Mouse (Mus musculus) limb, embryonic 12.5 days (tissue): ENCODE results near the gene Gm47996. TPM values are rescaled to one million over a fixed set of nuclear protein-coding genes. Genes with fewer than 3 reads are reported as not detected.
A peak's percentile ranks its signal among the peaks of the same experiment; 100 is the strongest.
"Not testable (repeated sequence)": the region's sequence is repeated elsewhere in the genome, so short reads cannot be mapped to it uniquely, and the experiment has no call there.

Experiments
- ATAC-seq: fragments of 200-750 bp; cut with Nextera tagmentation; 2 replicates; pipeline ENCODE4 v1.8.0; 2017; ENCODE audit warnings: low read depth, moderate TSS enrichment; ENCODE audit not compliant: insufficient number of reproducible peaks, insufficient read depth, low FRiP score, low TSS enrichment
- H3K27ac ChIP-seq: fragments of 300-500 bp; sonication (generic); 2 replicates; pipeline ENCODE4 v1.5.1; 2016; ENCODE audit warnings: mild to moderate bottlenecking, moderate library complexity
- H3K27me3 ChIP-seq: fragments of 300-500 bp; sonication (generic); 2 replicates; pipeline ENCODE4 v1.6.1; 2016; ENCODE audit warnings: mild to moderate bottlenecking, moderate library complexity
- H3K36me3 ChIP-seq: fragments of 300-500 bp; sonication (generic); 2 replicates; pipeline ENCODE4 v1.6.1; 2016; ENCODE audit warnings: mild to moderate bottlenecking, moderate library complexity
- H3K4me1 ChIP-seq: fragments of 300-500 bp; sonication (generic); replicated peaks from 2 replicates; pipeline ENCODE4 v1.6.1; 2016
- H3K4me2 ChIP-seq: fragments of 300-500 bp; sonication (generic); 2 replicates; pipeline ENCODE4 v1.6.1; 2016; ENCODE audit warnings: mild to moderate bottlenecking, moderate library complexity
- H3K4me3 ChIP-seq: fragments of 300-500 bp; sonication (generic); replicated peaks from 2 replicates; pipeline ENCODE4 v1.5.1; 2016; ENCODE audit warnings: mild to moderate bottlenecking
- H3K9ac ChIP-seq: fragments of 300-500 bp; sonication (generic); replicated peaks from 2 replicates; pipeline ENCODE4 v1.6.1; 2016; ENCODE audit warnings: mild to moderate bottlenecking, moderate library complexity
- H3K9me3 ChIP-seq: fragments of 300-500 bp; sonication (generic); 2 replicates; pipeline ENCODE4 v1.6.1; 2016; ENCODE audit warnings: mild to moderate bottlenecking, moderate library complexity
- WGBS: fragments of 180-500 bp; shearing (Covaris S2); methylation state at CpG from one replicate; pipeline ENCODE4 v1.1.7; 2016; 5-methylcytosine and 5-hydroxymethylcytosine counted together
- polyA plus RNA-seq: library from polyadenylated mRNA; unstranded; fragments of >200 nt; fragmentation: Nextera tagmentation; extraction: Ambion mirVana; gene quantifications from 2 replicates; pipeline ENCODE4 v1.2.1, GENCODE M21; 2016

The Gm47996 gene
- polyA plus RNA-seq = not detected in 2 replicates

DNA sequence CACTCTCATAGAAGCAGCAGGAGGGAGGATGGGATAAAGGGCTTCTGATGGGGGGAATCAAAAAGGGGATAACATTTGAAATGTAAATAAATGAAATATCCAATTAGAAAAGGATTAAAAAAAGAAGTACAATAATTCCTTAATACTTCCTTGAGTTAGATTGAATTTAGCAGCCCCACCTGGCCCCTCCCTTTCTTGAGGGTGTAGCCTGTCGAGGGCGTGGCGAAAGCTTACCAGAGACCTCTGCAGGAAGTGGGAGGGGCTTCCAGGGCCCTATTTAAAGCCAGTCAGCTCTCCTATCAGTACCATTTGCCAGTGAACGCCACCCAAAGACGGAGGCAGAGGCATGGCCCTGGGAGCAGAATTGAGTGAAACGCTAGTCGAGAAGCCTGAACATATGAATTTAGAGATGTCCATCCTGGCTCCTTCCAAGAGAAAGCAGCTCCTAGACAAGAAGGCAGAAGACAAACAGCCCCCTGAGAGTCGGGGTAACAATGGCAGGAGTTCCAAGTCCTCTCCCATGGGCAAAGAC, at the start of gene Gm47996:
Gene Gm47996 (plus strand): TSS at position 308 of the 532 bp plus-strand sequence.
- not testable (repeated sequence) for H3K9ac ChIP-seq, H3K9me3 ChIP-seq, H3K4me3 ChIP-seq, ATAC-seq, H3K27me3 ChIP-seq, H3K4me1 ChIP-seq, H3K4me2 ChIP-seq, H3K27ac ChIP-seq, H3K36me3 ChIP-seq
- 85% methylated on average over 5 of the region's 8 CpGs for WGBS

DNA sequence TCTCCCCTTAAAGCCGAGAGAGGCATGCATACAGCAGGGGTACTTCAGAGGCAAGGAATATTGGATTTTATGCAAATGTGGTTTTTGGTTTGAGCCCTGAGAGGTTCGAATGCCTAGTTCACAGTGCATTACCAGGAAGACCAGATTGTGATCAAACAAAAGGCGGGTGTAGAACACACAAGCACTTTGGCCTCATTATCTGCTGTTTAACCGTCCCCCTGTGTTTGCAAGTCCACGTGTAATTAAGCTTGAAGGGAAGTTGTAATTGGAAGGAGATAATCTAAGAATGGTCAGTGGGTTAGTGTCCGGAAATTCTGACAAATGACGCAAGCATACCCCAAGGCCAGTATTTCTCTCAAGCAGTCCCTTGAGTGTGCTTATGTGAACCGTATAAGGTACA, 43.9 kb upstream of the Gm47996 start:
- no peak overlapping the region for H3K9ac ChIP-seq
- WGBS = 33% methylated on average over 8 of the region's 8 CpGs
- no peak for ATAC-seq
- no peaks in the 10 kb centered on the region for H3K27me3 ChIP-seq
- H3K9me3 ChIP-seq = no peaks in the 10 kb centered on the region
- H3K36me3 ChIP-seq = no peaks in the 10 kb centered on the region
- H3K4me1 ChIP-seq = peaks cover 13% of the 10 kb centered on the region
- H3K4me2 ChIP-seq = no peak overlapping the region
- H3K27ac ChIP-seq = no peak overlapping the region
- no peak overlapping the region for H3K4me3 ChIP-seq

DNA sequence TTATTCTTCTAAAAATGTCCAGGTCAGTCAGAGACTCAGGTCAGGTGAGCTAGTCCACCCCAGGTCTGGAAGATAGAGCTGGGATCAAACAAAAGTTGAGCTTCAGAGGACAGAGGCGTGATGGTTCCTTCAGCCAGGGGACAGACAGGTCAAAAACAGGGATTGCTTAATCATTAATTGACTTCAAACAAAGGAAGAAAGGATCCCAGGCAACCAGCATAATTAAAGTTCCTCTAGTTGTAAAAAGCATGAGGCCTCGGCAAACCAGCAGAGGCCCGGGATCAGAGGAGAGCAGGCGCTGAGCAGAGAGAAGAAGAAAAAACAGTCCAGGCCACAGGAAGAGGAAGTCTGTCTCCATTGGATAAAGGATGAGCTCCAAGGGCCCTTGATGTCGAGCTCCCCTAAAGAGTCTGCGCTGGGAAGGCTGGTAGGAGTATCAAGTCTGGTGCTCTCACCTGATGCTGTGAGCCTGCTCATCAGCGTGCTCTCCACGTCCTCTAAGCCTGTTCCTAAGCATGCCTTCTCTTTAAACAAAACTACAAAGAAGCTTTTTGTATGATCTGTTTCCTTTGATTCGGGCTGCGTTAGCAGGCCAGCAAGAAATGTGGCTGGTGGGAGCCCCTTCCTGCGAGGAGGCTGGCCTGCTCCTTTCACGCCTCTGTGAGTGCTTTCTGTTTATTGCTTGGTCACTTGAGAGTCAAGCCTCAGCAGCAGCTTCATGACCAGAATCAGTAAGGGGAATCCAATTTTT, 42.5 kb upstream of the Gm47996 start:
- H3K36me3 ChIP-seq = no peaks in the 10 kb centered on the region
- H3K9me3 ChIP-seq = no peaks in the 10 kb centered on the region
- no peak overlapping the region for H3K27ac ChIP-seq
- peaks cover 13% of the 10 kb centered on the region for H3K4me1 ChIP-seq
- WGBS = 18% methylated on average over 12 of the region's 12 CpGs
- no peak overlapping the region for H3K9ac ChIP-seq
- ATAC-seq = no peak
- no peaks in the 10 kb centered on the region for H3K27me3 ChIP-seq
- no peak overlapping the region; the same call in 1 of the 2 replicates for H3K4me2 ChIP-seq
- no peak overlapping the region for H3K4me3 ChIP-seq

DNA sequence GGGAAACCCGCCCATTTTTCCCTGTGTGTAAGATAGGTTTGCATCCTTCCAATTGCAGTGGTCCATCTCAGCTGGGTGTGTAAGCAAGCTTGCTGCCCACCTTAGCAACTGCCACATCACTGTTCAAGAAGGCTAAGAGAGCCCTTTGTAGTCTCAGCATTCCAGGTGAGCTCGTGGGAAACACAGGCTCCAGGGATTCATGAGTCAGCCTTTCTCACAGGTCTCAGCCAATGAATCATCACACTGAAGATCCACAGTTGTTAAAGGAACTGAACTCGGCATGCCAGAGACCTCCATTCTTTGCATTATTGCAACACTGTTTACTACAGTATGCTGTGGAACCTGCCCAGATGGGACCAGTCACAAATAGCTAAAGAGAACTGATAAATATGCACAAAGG, 41.3 kb upstream of the Gm47996 start:
- no peaks in the 10 kb centered on the region for H3K36me3 ChIP-seq
- H3K9ac ChIP-seq = no peak overlapping the region
- H3K4me1 ChIP-seq = peaks cover 13% of the 10 kb centered on the region
- H3K4me3 ChIP-seq = no peak overlapping the region
- ATAC-seq = no peak
- no peaks in the 10 kb centered on the region for H3K9me3 ChIP-seq
- H3K27me3 ChIP-seq = no peaks in the 10 kb centered on the region
- WGBS = 69% methylated on average over 3 of the region's 3 CpGs
- H3K4me2 ChIP-seq = no peak overlapping the region
- H3K27ac ChIP-seq = no peak overlapping the region

DNA sequence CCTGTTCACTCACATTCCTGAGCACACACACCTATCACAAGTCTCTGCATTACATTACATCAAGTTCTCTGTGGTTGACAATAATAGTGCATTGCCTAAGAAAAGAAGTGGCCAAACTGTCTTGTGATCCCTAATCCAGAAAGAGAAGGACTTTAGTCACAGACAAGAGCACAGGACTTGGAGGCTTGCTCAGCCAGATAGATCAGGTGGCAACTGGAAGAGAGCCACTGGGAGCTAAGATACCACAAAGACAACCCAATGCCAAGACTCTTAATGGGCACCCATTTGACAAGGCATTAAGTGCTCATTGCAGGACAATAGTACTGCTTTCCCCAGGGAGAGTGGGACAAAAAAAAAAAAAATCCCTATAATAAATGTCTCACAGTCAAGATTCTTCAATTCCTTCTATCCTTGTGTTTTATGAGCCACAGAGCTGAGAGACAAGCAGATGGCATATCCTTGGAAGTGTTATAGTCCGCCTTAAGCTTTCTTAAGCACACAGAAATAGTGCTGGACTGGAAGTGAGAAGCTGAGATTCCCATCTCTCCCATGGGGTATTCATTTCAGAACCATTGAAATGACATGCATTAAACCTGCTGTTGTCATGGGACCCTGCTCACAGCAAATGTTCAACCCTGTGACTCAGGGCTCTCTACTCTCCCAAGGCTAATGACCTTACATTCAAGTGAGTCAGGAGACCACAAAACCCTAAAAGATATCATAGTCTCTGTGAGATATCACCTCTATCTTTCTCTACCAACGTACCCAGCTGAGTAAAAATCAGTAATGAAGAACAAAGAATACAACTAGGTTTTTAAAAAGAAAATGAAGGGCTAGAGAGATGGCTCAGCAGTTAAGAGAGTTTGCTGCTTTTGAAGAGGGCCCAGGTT, 38.1 kb upstream of the Gm47996 start:
- WGBS = 85% methylated on average over 2 of the region's 2 CpGs
- Histone ChIP-seq H3K36me3 (no peaks in the 10 kb centered on the region), H3K27ac (no peak overlapping the region), H3K4me1 (peaks cover 12% of the 10 kb centered on the region), H3K4me3 (no peak overlapping the region), H3K9ac (no peak overlapping the region), H3K9me3 (no peaks in the 10 kb centered on the region), H3K4me2 (no peak overlapping the region), H3K27me3 (no peaks in the 10 kb centered on the region)
- no peak for ATAC-seq

DNA sequence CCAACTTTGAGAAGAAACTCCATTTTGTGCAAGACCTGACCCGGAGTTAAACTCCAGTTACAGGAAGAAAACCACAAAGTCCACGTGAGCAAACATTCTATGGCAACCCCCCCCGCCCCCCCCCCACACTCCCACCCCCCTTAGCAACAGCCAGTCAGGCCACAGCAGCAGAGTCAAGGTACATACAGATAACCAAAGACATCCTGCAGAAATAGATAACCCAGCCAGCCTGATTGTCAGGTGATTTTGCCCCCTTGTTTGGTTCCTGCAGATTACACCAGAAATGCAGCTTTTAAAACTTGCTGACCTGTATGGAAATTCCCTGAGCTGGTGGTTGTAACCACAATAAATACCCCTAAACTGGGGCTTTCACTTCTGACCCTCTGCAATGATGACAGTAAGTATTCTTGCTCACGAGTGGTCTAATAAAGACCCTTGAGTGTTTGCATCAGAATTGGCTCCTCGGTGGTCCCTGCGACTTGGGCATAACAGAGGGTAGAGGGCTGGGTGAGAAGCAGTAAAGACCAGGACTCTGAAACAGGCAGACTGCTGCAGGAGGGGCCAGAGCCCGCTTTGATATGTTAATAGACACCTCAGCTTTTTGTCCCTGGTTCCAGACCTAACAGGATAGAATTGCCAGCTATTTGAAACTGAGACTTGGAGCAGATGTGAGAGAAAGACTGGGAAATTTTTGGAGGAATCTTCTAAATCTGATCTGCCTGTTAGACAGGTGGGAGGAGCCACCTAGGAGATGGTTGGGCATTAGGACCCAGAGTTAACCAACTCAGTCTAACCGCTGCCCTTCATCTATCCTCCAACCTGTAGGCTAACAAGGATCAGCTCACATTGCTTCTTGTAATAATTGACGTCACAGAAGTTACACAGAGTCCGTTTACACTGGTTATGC, 32.6 kb upstream of the Gm47996 start:
- no peaks in the 10 kb centered on the region for H3K36me3 ChIP-seq
- H3K4me2 ChIP-seq = peak overlapping the region; percentile 51
- ATAC-seq = peak; percentile 68; the same call in 1 of the 2 replicates
- H3K27me3 ChIP-seq = no peaks in the 10 kb centered on the region
- no peaks in the 10 kb centered on the region for H3K9me3 ChIP-seq
- no peak overlapping the region for H3K9ac ChIP-seq
- 14% methylated on average over 10 of the region's 10 CpGs for WGBS
- H3K4me3 ChIP-seq = peak overlapping the region; percentile 35
- H3K27ac ChIP-seq = no peak overlapping the region
- H3K4me1 ChIP-seq = peaks cover 13% of the 10 kb centered on the region; the same call in 1 of the 2 replicates

DNA sequence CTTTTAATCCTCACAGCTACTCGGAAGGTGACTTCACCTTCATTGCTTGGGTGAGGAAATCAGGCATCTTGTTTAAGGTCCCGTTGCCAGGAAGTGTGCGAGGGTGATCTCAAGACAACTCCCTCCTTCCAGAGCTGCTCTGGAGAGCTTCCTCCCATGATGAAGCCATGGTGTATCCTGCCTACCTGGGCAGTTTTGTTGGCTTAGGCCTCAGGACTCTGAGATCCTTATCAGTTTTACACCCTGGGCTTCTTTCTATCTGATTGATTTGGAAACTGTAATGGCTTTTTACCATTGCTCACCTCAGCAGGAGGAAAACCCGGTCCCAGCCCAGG, 32.0 kb upstream of the Gm47996 start:
- peak overlapping the region; percentile 35 for H3K4me3 ChIP-seq
- WGBS = 15% methylated on average over 4 of the region's 4 CpGs
- no peaks in the 10 kb centered on the region for H3K27me3 ChIP-seq
- no peaks in the 10 kb centered on the region for H3K9me3 ChIP-seq
- H3K9ac ChIP-seq = no peak overlapping the region
- 0 out of 2 replicates have a peak, but pooled peaks have one; percentile 20 for ATAC-seq
- H3K36me3 ChIP-seq = no peaks in the 10 kb centered on the region
- no peak overlapping the region for H3K27ac ChIP-seq
- H3K4me2 ChIP-seq = peak overlapping the region; percentile 51
- peaks cover 13% of the 10 kb centered on the region; the same call in 1 of the 2 replicates for H3K4me1 ChIP-seq

DNA sequence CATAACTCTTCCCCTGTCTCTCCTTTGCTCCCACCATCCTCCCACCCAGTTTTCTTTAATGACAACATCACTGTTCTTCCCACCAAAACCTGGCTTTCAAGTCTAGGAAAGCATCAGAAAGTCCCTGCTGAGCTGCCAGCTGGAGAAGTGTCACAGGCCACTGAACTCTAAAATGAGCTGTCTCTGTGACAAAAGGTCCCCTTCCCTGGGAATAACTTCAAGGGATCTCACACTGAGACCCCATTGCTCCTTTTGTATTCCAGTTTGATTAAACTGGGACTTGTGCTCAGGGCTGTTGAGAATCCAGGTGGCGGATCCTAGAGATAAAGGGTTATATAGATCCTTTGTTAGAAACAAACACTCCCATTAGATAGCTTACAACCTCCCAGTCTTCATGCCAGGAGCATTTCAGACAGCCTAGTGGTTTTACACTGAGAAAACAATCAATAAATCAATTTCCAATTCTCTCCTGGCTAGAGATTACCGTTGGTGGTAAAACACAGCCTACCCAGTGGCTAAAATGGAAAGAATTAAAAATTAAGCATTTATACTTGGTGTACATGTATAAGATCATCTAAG, 31.3 kb upstream of the Gm47996 start:
- Histone ChIP-seq H3K36me3 (no peaks in the 10 kb centered on the region), H3K9me3 (no peaks in the 10 kb centered on the region), H3K9ac (no peak overlapping the region), H3K4me1 (peaks cover 13% of the 10 kb centered on the region; the same call in 1 of the 2 replicates), H3K27me3 (no peaks in the 10 kb centered on the region), H3K4me2 (no peak overlapping the region), H3K4me3 (no peak overlapping the region), H3K27ac (no peak overlapping the region)
- 51% methylated on average over 2 of the region's 2 CpGs for WGBS
- no peak for ATAC-seq

DNA sequence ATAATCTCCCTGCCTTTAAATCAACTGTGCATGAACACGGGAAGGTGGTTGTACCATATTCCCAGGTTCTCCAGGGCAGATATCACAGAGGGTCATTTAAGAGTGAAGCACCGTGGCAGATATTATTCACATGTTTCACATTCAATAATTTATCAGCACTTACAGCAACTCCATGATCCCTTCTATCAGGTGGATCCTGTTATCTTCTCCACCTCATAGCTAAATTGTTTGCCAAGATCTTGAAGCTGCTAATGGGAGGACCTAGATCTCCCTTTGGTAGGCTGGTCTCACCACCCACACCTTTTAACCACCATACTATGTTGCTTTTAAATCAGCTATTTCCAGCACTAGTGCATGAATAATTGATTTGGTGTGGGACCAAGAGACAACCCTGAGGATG, 29.8 kb upstream of the Gm47996 start:
- Histone ChIP-seq H3K27ac (no peak overlapping the region), H3K4me1 (peaks cover 13% of the 10 kb centered on the region; the same call in 1 of the 2 replicates), H3K4me3 (no peak overlapping the region), H3K9ac (no peak overlapping the region), H3K4me2 (no peak overlapping the region), H3K27me3 (no peaks in the 10 kb centered on the region), H3K36me3 (no peaks in the 10 kb centered on the region), H3K9me3 (no peaks in the 10 kb centered on the region)
- ATAC-seq = no peak
- WGBS = 84% methylated on average over 2 of the region's 2 CpGs

DNA sequence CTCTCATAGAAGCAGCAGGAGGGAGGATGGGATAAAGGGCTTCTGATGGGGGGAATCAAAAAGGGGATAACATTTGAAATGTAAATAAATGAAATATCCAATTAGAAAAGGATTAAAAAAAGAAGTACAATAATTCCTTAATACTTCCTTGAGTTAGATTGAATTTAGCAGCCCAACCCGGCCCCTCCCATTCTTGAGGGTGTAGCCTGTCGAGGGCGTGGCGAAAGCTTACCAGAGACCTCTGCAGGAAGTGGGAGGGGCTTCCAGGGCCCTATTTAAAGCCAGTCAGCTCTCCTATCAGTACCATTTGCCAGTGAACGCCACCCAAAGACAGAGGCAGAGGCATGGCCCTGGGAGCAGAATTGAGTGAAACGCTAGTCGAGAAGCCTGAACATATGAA, 27.7 kb upstream of the Gm47996 start, which contains the start of gene Gm47985:
Gene Gm47985 (plus strand): TSS at position 272 of the 400 bp plus-strand sequence.
- WGBS = no CpG with 5 or more reads among the region's 7 CpGs

More for the DNA sequence above, 27.7 kb upstream of the Gm47996 start, which contains the start of gene Gm47985:
- not testable (repeated sequence) for H3K4me1 ChIP-seq, H3K4me3 ChIP-seq, ATAC-seq, H3K9ac ChIP-seq, H3K27me3 ChIP-seq, H3K36me3 ChIP-seq, H3K9me3 ChIP-seq, H3K4me2 ChIP-seq, H3K27ac ChIP-seq
